Mouse (Mus musculus) cortical plate, adult 2 months (tissue): ENCODE data around the gene Ehmt2. TPM values are rescaled to one million over a fixed set of nuclear protein-coding genes. Genes with fewer than 3 reads are reported as not detected.

Experiments
- H3K27ac ChIP-seq: fragments of 200-500 bp; 2 replicates; pipeline ENCODE4 v1.5.1; 2012; ENCODE audit warnings: low read length, control low read depth, inconsistent platforms; ENCODE audit not compliant: insufficient read depth
- H3K4me1 ChIP-seq: fragments of 200-500 bp; 2 replicates; pipeline ENCODE4 v1.6.1; 2011; ENCODE audit warnings: low read length; ENCODE audit not compliant: control insufficient read depth, insufficient read depth
- H3K4me3 ChIP-seq: fragments of 200-500 bp; 2 replicates; pipeline ENCODE4 v1.5.1; 2011; ENCODE audit warnings: mild to moderate bottlenecking, low read length, control low read depth; ENCODE audit not compliant: insufficient read depth
- CTCF ChIP-seq: fragments of 200-500 bp; IDR thresholded peaks from 2 replicates; pipeline ENCODE4 v1.5.1; 2011; ENCODE audit warnings: mild to moderate bottlenecking, control low read depth, low read length; ENCODE audit not compliant: insufficient read depth; ENCODE audit errors: extremely low read depth
- POLR2A ChIP-seq: fragments of 200-500 bp; IDR thresholded peaks from 2 replicates; pipeline ENCODE4 v1.6.1; 2011; ENCODE audit warnings: mild to moderate bottlenecking, low read length, control low read depth; ENCODE audit not compliant: insufficient read depth; ENCODE audit errors: extremely low read depth
- polyA plus RNA-seq: library from polyadenylated mRNA; depleted of rRNA; stranded (reverse); fragments of >200 nt; gene quantifications from 2 replicates; pipeline ENCODE4 v1.2.3, GENCODE M21; 2012

The Ehmt2 gene
- polyA plus RNA-seq, 1 experiment = 247 TPM

DNA sequence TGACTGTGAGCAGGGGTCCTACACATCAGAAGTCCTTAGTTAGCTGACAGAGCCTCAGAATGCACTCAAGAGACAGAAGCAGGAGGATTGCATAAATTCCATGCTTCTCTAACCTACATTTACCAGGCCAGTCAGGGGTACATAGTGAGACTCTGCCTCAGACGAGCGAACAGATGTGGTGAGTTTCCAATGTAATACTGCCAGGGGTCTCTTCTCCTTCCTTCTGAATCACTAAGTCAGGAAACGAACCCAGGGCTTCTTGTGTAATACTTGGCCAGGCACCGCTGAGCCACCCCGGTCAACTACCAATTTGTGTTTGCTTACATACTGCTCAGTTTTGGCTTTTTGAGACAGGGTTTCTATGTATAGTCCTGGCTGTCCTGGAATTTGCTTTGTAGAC lies 10.3 kb upstream of the Ehmt2 start:
- no peaks in the 10 kb centered on the region for H3K4me1 ChIP-seq
- H3K27ac ChIP-seq = no peak overlapping the region
- H3K4me3 ChIP-seq = no peak overlapping the region
- TF ChIP-seq CTCF = no peak
- TF ChIP-seq POLR2A = no peak

GRCm38 (mm10) chr17:34890074-34890743 lies 8.1 kb upstream of the Ehmt2 start:
- Histone ChIP-seq H3K27ac (no peak overlapping the region), H3K4me3 (no peak overlapping the region), H3K4me1 (0 out of 2 replicates have a peak, but pooled peaks cover under 1% of the 10 kb centered on the region)
- TF ChIP-seq POLR2A = no peak

GRCm38 (mm10) chr17:34891377-34891776 lies 6.9 kb upstream of the Ehmt2 start:
- H3K27ac ChIP-seq = no peak overlapping the region
- no peak for TF ChIP-seq CTCF
- TF ChIP-seq POLR2A = no peak

GRCm38 (mm10) chr17:34893072-34893824 lies 5.0 kb upstream of the Ehmt2 start:
- Histone ChIP-seq H3K4me3 (peak overlapping the region; percentile 42; the same call in 1 of the 2 replicates), H3K4me1 (peaks cover 3% of the 10 kb centered on the region; the same call in 1 of the 2 replicates), H3K27ac (peak overlapping the region; percentile 66; the same call in 1 of the 2 replicates)
- TF ChIP-seq POLR2A (no peak), CTCF (no peak)

More at GRCm38 (mm10) chr17:34891377-34891776, 6.9 kb upstream of the Ehmt2 start:
- H3K4me3 ChIP-seq = no peak overlapping the region
- 0 out of 2 replicates have a peak, but pooled peaks cover 2% of the 10 kb centered on the region for H3K4me1 ChIP-seq

- Histone ChIP-seq H3K27ac (peak overlapping the region; percentile 66), H3K4me3 (peak overlapping the region; percentile 42), H3K4me1 (peaks cover 3% of the 10 kb centered on the region; the same call in 1 of the 2 replicates)
- TF ChIP-seq CTCF (no peak), POLR2A (peak; percentile 75)
Measured at GRCm38 (mm10) chr17:34894074-34894597, 4.1 kb upstream of the Ehmt2 start.

DNA sequence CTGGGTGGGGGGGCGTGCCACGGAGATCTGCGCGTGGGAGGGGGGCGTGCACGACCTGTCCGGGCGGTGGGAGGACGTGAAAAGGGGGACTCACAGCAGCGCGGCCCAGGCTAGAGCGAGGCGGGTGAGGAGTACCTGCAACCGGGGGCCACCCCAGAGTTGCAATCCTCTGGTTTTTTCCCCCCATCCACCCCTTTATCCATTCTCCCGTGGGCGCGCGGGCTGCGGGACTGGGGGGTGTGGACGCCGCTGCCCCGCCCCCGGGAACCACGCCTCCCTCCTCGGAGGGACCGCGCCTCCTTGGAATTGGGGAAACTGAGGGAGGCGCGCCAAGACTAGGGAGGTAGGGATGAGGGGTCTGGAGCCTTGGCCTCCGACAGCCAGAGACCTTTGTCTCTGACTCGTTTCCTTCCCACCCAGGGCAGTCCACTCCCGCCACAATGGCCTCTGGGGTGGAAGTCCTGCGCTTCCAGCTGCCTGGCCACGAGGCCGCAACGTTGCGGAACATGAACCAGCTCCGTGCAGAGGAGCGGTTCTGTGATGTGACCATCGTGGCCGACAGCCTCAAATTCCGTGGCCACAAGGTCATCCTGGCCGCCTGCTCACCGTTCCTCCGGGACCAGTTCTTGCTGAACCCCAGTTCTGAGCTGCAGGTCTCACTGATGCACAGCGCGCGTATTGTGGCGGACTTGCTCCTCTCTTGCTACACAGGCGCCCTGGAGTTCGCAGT lies 3.3 kb upstream of the Ehmt2 start:
- Histone ChIP-seq H3K4me3 (peak overlapping the region; percentile 42), H3K27ac (peak overlapping the region; percentile 6; the same call in 1 of the 2 replicates), H3K4me1 (peaks cover 3% of the 10 kb centered on the region; the same call in 1 of the 2 replicates)
- no peak for TF ChIP-seq CTCF
- TF ChIP-seq POLR2A = no peak

- Histone ChIP-seq H3K27ac (no peak overlapping the region), H3K4me3 (no peak overlapping the region; the same call in 1 of the 2 replicates)
Measured at GRCm38 (mm10) chr17:34895724-34896123, 2.5 kb upstream of the Ehmt2 start.

DNA sequence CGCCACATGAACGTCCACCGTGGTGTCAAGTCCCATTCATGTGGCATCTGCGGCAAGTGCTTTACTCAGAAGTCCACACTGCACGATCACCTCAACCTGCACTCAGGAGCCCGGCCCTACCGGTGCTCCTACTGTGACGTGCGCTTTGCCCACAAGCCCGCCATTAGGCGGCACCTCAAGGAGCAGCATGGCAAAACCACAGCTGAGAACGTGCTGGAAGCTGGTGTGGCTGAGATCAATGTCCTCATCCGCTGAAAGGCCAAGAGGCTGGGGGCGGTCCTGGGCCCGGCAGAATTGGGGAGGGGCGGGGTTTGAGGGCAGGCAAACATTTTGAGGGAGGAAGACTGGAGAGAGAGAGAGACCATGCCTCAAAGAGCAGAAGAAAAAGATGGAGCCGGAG lies 1.9 kb upstream of the Ehmt2 start:
- Histone ChIP-seq H3K4me3 (no peak overlapping the region), H3K27ac (no peak overlapping the region), H3K4me1 (peaks cover 3% of the 10 kb centered on the region; the same call in 1 of the 2 replicates)

More at GRCm38 (mm10) chr17:34895724-34896123, 2.5 kb upstream of the Ehmt2 start:
- TF ChIP-seq CTCF (no peak), POLR2A (no peak)
- peaks cover 3% of the 10 kb centered on the region; the same call in 1 of the 2 replicates for H3K4me1 ChIP-seq

More for the DNA sequence above, 1.9 kb upstream of the Ehmt2 start:
- TF ChIP-seq POLR2A = no peak
- TF ChIP-seq CTCF = no peak
